Mouse (Mus musculus) intestine, embryonic 16.5 days (tissue): ENCODE data around the gene Hibch. TPM values are rescaled to one million over a fixed set of nuclear protein-coding genes. Genes with fewer than 3 reads are reported as not detected.
"Not testable (repeated sequence)": the region's sequence is repeated elsewhere in the genome, so short reads cannot be mapped to it uniquely, and the experiment has no call there.

Experiments
- ATAC-seq: fragments of 200-750 bp; cut with Nextera tagmentation; 2 replicates; pipeline ENCODE4 v1.8.0; 2017; ENCODE audit warnings: moderate TSS enrichment, moderate library complexity
- H3K27ac ChIP-seq: fragments of 300-500 bp; sonication (generic); 2 replicates; pipeline ENCODE4 v1.5.1; 2014; ENCODE audit warnings: mild to moderate bottlenecking, low read length
- H3K27me3 ChIP-seq: fragments of 300-500 bp; sonication (generic); replicated peaks from 2 replicates; pipeline ENCODE4 v1.6.1; 2014; ENCODE audit warnings: low read length, control low read depth, mixed read lengths; ENCODE audit not compliant: control insufficient read depth, insufficient read depth
- H3K36me3 ChIP-seq: fragments of 300-500 bp; sonication (generic); 2 replicates; pipeline ENCODE4 v1.6.1; 2014; ENCODE audit warnings: low read length, control low read depth; ENCODE audit not compliant: control insufficient read depth, insufficient read depth
- H3K4me1 ChIP-seq: fragments of 300-500 bp; sonication (generic); 2 replicates; pipeline ENCODE4 v1.6.1; 2014; ENCODE audit warnings: low read length, control low read depth, mixed read lengths; ENCODE audit not compliant: control insufficient read depth, insufficient read depth
- H3K4me2 ChIP-seq: fragments of 300-500 bp; sonication (generic); 2 replicates; pipeline ENCODE4 v1.6.1; 2014; ENCODE audit warnings: low read depth, low read length, control low read depth
- H3K4me3 ChIP-seq: fragments of 300-500 bp; sonication (generic); 2 replicates; pipeline ENCODE4 v1.5.1; 2014; ENCODE audit warnings: mild to moderate bottlenecking, low read length
- H3K9ac ChIP-seq: fragments of 300-500 bp; sonication (generic); 2 replicates; pipeline ENCODE4 v1.6.1; 2014; ENCODE audit warnings: low read depth, low read length
- H3K9me3 ChIP-seq: fragments of 300-500 bp; sonication (generic); 2 replicates; pipeline ENCODE4 v1.6.1; 2016; ENCODE audit warnings: low read length, control low read depth; ENCODE audit not compliant: control insufficient read depth
- WGBS: fragments of 180-500 bp; shearing (Covaris S2); extraction: QIAGEN DNeasy Blood & Tissue Kit; methylation state at CpG from one replicate; pipeline ENCODE4 v1.1.7; 2014; 5-methylcytosine and 5-hydroxymethylcytosine counted together
- polyA plus RNA-seq: library from polyadenylated mRNA; unstranded; fragments of >200 nt; fragmentation: Nextera tagmentation; extraction: Ambion mirVana; gene quantifications from 2 replicates; pipeline ENCODE4 v1.2.1, GENCODE M21; 2015

Hibch gene
- polyA plus RNA-seq, 1 experiment from 2014 or later = 25.5 TPM

GRCm38 (mm10) chr1:52864220-52864619, 19.5 kb downstream of the Hibch start:
- no peak for ATAC-seq
- H3K4me2 ChIP-seq = no peak overlapping the region
- H3K36me3 ChIP-seq = peaks cover 2% of the 10 kb centered on the region; the same call in 1 of the 2 replicates
- H3K27me3 ChIP-seq = no peaks in the 10 kb centered on the region
- no peak overlapping the region for H3K4me3 ChIP-seq
- no peaks in the 10 kb centered on the region for H3K9me3 ChIP-seq
- H3K4me1 ChIP-seq = no peaks in the 10 kb centered on the region
- WGBS = 87% methylated on average over 1 of the region's 1 CpGs
- H3K9ac ChIP-seq = no peak overlapping the region
- no peak overlapping the region for H3K27ac ChIP-seq

GRCm38 (mm10) chr1:52866007-52866406, 21.3 kb downstream of the Hibch start:
- no peak overlapping the region for H3K4me3 ChIP-seq
- no peak overlapping the region for H3K4me2 ChIP-seq
- H3K27me3 ChIP-seq = no peaks in the 10 kb centered on the region
- no peaks in the 10 kb centered on the region for H3K4me1 ChIP-seq
- no peak overlapping the region for H3K9ac ChIP-seq
- no peak overlapping the region for H3K27ac ChIP-seq
- no peaks in the 10 kb centered on the region for H3K9me3 ChIP-seq
- no peak for ATAC-seq
- WGBS = 95% methylated on average over 3 of the region's 3 CpGs
- peaks cover 2% of the 10 kb centered on the region; the same call in 1 of the 2 replicates for H3K36me3 ChIP-seq

DNA sequence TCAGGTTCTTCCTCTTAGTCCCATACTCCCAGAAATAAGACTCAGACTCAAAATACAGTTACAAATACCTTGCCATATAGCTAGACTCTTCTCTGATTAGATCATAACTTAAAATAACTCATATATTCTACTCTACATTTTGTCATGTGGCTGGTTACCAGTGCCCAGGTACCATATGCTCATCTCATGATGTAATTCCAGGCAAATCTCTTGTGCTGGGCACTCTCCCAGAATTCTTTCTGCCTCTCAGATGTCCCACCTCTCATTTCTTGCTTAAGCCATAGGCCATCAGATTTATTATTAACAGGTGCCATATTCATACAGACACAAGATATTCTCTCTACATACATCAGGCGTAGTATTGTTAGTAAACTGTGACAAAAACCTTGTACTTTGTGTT, 23.1 kb downstream of the Hibch start:
- Histone ChIP-seq H3K4me1 (no peaks in the 10 kb centered on the region), H3K27ac (no peak overlapping the region), H3K9ac (no peak overlapping the region), H3K4me3 (no peak overlapping the region), H3K36me3 (peaks cover 2% of the 10 kb centered on the region; the same call in 1 of the 2 replicates), H3K27me3 (no peaks in the 10 kb centered on the region), H3K9me3 (no peaks in the 10 kb centered on the region), H3K4me2 (no peak overlapping the region)
- ATAC-seq = no peak
- whole genome bisulfite sequencing = 82% methylated on average over 1 of the region's 1 CpGs

DNA sequence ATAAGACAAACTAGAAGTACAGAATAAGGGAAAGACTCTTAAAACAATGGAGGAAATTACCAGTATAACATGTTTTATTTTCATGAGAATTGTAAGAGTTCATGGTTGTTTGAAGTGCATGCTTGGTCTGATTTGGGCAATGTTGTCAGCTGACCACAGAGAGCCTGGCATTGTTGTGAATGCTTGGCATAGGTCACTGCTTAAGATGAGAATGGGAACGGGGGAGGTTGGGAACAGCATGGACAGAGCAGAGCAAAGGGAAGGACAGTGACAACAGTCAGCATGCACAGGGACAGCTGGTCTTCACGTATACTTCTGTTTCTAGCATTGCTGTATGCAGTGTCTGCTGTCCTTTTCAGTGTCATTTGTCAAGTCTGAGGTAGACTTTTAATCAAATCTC, 39.5 kb downstream of the Hibch start:
- H3K36me3 ChIP-seq = 0 out of 2 replicates have a peak, but pooled peaks cover 2% of the 10 kb centered on the region
- no peaks in the 10 kb centered on the region for H3K4me1 ChIP-seq
- 79% methylated on average over 2 of the region's 2 CpGs for WGBS
- no peaks in the 10 kb centered on the region for H3K9me3 ChIP-seq
- no peak for ATAC-seq
- H3K4me3 ChIP-seq = no peak overlapping the region
- H3K27me3 ChIP-seq = no peaks in the 10 kb centered on the region
- H3K27ac ChIP-seq = no peak overlapping the region
- H3K4me2 ChIP-seq = no peak overlapping the region
- no peak overlapping the region for H3K9ac ChIP-seq

GRCm38 (mm10) chr1:52909783-52910182, 65.1 kb downstream of the Hibch start:
- no peaks in the 10 kb centered on the region for H3K4me1 ChIP-seq
- no peak overlapping the region for H3K4me3 ChIP-seq
- H3K27ac ChIP-seq = no peak overlapping the region
- H3K27me3 ChIP-seq = no peaks in the 10 kb centered on the region
- no peak overlapping the region for H3K9ac ChIP-seq
- no peaks in the 10 kb centered on the region for H3K9me3 ChIP-seq
- WGBS = 83% methylated on average over 3 of the region's 3 CpGs
- ATAC-seq = no peak
- no peak overlapping the region for H3K4me2 ChIP-seq
- no peaks in the 10 kb centered on the region for H3K36me3 ChIP-seq

DNA sequence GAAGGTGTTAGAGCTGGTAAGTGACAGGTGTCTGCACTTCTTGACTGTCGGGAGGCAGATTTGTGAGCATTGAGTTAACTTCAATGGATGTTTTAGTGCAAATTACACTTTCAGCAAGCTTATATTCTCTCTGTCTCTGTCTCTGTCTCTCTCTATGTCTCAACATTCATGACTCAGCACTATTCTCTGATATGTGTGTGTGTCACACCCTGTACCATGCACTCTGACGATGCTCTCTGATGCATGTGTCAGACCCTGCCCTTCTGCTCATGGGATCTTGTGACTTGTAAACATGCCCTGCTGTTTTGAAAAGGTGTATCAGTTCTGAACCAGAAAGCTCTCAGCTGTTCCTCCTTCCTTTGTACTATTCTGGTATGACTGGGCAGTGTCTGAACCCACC, 71.9 kb downstream of the Hibch start:
- 88% methylated on average over 2 of the region's 2 CpGs for WGBS
- no peak for ATAC-seq
- Histone ChIP-seq H3K4me2 (no peak overlapping the region), H3K27ac (no peak overlapping the region), H3K4me1 (no peaks in the 10 kb centered on the region), H3K9me3 (no peaks in the 10 kb centered on the region), H3K4me3 (no peak overlapping the region), H3K27me3 (no peaks in the 10 kb centered on the region), H3K9ac (no peak overlapping the region), H3K36me3 (no peaks in the 10 kb centered on the region)

GRCm38 (mm10) chr1:52918897-52919296, 74.2 kb downstream of the Hibch start:
- not testable (repeated sequence) for H3K36me3 ChIP-seq, H3K4me3 ChIP-seq, H3K27me3 ChIP-seq, H3K27ac ChIP-seq, H3K4me2 ChIP-seq, ATAC-seq, H3K4me1 ChIP-seq, H3K9me3 ChIP-seq, H3K9ac ChIP-seq

DNA sequence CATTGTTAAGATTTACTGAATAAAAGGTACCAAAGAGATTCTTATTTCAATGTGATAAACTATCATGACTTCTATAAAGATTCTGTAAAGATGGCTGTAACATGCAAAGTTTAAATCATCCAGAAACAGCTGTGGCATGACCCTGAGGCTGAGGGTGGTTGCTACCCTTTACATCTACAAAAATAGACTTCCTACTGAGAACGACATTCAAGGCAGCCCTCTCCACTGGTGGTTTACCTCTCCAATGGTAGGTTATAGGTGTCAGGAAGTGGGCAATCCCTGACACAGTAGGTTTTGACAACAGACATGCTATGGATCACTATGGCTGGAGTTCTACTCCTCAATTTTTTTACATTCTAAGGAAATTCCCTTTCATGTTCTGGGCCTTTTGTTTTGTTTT, 79.8 kb downstream of the Hibch start:
- not testable (repeated sequence) for H3K36me3 ChIP-seq, ATAC-seq, H3K27me3 ChIP-seq, H3K9ac ChIP-seq, H3K4me3 ChIP-seq, H3K27ac ChIP-seq, H3K9me3 ChIP-seq, H3K4me1 ChIP-seq, H3K4me2 ChIP-seq
- no CpG with 5 or more reads among the region's 1 CpGs for WGBS

DNA sequence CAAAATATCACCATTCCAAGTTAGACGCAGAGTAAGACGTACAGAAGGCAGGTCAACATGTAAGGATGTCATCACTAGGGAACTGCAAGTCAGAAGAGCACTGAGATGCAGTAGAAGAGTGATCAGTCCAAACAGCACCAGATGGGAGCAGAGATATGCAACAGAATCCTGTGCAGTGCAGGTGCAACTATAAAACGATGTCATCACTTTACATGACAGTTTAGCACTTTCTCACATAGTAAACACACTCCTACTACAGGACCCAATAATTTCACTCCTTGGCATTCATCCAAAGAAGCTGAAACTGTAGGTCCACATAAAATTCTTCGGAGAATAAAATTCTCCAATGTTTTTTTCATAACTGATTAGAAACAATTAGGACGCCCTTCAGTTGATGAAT, 89.8 kb downstream of the Hibch start:
- Histone ChIP-seq H3K9me3 (peaks cover 7% of the 10 kb centered on the region), H3K4me1 (no peaks in the 10 kb centered on the region), H3K4me3 (no peak overlapping the region), H3K27me3 (no peaks in the 10 kb centered on the region), H3K9ac (no peak overlapping the region), H3K36me3 (no peaks in the 10 kb centered on the region), H3K27ac (no peak overlapping the region), H3K4me2 (no peak overlapping the region)
- no peak for ATAC-seq
- WGBS = 78% methylated on average over 5 of the region's 5 CpGs

DNA sequence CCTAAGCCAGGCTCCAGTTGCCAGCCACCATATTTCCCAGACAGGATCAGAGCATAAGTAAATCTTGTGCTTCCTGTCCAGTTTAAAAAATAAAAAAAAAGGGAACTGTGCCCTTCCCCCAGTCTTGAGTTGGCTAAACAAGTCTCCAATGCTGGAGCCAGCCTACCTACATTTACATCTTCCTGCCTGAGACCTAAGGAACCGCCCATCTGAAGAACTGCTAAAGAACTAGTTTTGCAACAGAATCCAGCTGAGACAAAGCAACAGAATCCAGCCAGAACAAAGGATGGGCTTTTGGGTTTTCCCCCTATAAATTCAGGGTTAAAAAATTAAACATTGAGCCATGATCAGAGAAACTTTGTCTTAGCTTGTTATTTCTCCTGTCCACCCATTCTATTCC, 94.3 kb downstream of the Hibch start:
- no peak overlapping the region for H3K4me2 ChIP-seq
- WGBS = 97% methylated on average over 1 of the region's 1 CpGs

More for the DNA sequence above, 94.3 kb downstream of the Hibch start:
- ATAC-seq = no peak
- Histone ChIP-seq H3K4me1 (no peaks in the 10 kb centered on the region), H3K27ac (no peak overlapping the region), H3K9me3 (peaks cover 7% of the 10 kb centered on the region), H3K4me3 (no peak overlapping the region), H3K36me3 (no peaks in the 10 kb centered on the region), H3K9ac (no peak overlapping the region), H3K27me3 (no peaks in the 10 kb centered on the region)
